Mouse (Mus musculus): ENCODE measurements at regions not wholly inside any gene's neighbourhood (a gene's known extent, or its start where the extent isn't known, plus 50 kb on each side); places are given as distances from the start of the nearest gene placed in this dataset.
A peak's percentile ranks its signal among the peaks of the same experiment; 100 is the strongest.

- DNase-seq (ENCODE audit: low spot score) = no peak
Observed at GRCm38 (mm10) chr3:150493433-150494045, 944.1 kb upstream of the Adgrl4 start.

DNA sequence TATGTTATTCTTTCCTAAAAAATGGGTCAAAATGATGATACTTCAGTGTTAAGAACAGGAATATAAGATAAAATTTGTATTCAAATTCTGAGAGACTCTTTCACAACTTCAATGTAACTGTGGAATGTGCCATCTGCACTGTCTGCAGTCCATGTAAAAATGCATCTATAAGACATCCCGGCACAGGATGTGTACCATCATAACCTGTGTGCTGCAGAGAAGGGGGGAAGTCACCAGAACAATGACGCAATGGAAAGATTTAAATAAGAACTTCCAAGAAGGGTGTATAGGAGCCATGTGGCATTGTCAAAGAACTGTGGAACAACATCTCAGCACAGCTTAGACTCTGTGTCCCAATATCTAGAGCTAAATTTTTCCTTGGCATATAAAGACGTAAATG is 906.7 kb upstream of the Adgrl4 start:
- no peak for DNase-seq (ENCODE audit: low spot score)

DNA sequence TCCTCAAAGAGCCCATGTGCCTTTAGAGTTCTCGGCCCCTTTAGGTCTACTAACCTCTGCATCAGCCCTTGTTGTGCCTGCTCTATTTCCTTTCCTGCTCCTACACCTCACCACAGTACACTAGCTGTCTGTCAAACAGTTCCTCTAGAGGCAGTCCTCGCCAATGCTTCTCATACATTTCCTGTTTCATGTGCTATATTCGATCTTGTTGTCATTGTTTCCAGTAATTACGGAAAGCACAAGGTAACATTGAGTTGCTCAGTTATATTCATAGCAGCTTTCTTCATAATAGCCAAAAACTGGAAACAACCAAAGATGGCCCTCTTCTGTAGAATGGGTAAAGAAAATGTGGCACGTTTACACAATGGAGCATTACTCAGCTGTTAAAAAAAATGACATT is 894.6 kb upstream of the Adgrl4 start:
- no peak for DNase-seq (ENCODE audit: low spot score)

- no peak for DNase-seq (ENCODE audit: low spot score)
Observed at GRCm38 (mm10) chr3:150588474-150588873, 849.2 kb upstream of the Adgrl4 start.

DNA sequence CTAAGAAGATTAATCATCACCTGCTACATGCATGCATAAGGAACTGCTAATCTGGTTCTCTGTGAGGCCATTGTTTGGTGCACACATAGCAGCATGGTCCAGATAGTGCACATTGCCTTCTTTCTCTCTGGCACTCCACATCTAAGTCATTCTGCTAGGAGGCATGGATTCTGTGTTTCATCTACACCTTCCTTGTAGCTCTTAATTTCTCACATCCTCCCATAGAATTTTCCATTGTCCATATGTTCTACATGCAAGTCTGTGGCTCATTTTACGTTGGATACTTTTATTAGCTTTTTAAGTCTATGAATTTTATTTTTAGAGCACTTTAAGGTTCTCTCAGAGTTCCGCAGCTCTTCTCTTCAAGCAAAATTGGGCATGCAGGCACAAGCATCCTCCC is 846.7 kb upstream of the Adgrl4 start:
- DNase-seq (ENCODE audit: low spot score) = no peak

DNA sequence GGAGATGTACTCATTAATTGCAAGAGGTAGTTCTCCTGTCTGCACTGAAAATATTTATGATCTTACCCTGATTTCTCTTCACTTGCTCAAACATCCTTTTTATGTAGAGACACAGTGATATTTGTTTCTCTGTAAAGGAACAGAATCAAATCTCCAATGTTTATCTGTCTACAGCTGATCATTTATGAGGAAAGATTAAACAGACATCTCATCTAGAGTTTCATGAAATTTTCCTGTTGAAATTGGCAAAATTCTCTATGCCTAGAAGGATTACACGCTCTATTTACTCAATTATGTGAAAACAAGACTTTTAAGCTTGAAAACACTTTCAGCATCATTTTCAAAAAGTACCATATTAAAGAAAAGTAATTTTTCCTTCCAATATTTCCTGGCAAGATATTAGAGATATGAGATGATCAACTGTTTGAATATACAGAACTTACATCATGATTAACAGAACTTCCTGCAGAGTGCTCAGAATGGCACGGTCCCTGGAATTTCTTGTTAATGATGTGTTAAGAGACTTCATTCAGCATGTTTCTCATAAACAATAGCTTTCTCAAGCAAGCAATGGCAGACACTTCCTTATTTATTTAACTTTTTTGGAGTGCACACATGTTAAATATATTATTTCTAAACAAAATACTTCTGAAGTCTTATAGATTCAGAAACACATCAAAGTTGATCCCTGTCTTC is 834.1 kb upstream of the Adgrl4 start:
- no peak for DNase-seq (ENCODE audit: low spot score)

GRCm38 (mm10) chr3:150610681-150611101 is 827.0 kb upstream of the Adgrl4 start:
- DNase-seq (ENCODE audit: low spot score) = peak; percentile 57

DNA sequence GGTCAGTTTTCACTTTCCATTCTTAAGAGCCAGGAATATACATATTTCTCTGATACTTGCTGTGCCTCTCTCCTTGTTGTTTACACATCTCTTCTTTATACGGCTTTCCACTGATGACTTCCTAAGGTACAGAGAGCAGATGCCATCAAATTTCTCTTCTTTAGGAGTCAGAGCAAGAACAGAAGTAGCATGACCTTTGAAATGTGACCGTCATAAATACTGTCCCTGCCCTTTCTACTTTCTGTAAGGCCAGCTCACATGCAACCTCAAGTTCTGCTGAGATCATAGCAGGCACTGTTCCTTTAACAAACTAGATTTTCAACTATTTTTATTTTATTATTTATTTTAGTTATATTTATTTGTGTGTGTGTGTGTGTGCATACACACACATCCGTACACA is 800.1 kb upstream of the Adgrl4 start:
- no peak for DNase-seq (ENCODE audit: low spot score)

DNA sequence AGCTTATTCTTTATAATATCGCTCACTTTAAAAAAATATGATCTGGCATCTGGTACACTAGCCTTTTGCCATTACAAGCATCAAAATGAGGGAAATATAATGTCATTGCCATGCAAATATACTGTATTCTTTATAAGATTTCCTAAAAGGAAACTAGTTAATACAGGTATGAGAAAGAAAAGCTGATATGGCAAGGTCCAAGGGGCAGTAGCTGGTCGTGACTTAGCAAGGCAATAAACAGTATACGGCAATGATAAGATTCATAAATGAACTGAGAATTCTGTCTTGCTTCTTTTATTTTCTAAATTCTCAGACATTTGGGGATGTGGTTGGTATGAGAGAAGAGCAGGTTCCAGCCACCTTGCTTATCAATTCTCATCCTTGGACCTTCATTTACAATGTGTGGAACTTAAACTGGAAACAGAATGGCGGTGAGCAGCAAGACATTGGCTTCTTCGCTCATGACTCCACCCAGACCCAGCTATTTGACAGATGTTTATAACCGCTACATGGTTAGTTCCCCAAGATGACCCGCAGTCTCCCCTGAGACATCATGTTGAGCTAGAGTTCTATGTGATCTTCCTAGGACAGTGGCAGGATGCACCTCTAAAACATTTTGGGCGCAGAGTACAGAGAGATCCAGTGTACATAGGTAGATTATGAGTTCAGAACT is 797.5 kb upstream of the Adgrl4 start:
- DNase-seq (ENCODE audit: low spot score) = no peak

DNA sequence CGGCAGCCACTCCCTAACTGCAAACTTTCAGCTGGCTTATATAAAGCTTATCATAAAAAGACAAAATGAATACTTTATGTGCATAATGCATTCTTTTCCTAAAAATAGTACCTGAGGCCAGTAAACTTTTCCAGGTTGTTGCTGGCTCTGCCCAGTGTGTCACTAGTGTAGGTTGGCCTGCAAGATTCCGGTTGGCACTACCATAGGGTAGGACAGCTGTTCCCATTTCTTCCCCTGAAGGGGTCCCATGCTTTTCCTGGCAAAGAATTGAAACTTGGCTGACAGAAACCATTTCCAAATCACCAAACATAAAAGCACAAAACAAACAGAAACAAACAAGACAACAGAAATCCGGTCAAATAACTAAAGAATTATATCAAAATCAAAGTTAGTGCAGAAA is 789.6 kb upstream of the Adgrl4 start:
- no peak for DNase-seq (ENCODE audit: low spot score)

DNA sequence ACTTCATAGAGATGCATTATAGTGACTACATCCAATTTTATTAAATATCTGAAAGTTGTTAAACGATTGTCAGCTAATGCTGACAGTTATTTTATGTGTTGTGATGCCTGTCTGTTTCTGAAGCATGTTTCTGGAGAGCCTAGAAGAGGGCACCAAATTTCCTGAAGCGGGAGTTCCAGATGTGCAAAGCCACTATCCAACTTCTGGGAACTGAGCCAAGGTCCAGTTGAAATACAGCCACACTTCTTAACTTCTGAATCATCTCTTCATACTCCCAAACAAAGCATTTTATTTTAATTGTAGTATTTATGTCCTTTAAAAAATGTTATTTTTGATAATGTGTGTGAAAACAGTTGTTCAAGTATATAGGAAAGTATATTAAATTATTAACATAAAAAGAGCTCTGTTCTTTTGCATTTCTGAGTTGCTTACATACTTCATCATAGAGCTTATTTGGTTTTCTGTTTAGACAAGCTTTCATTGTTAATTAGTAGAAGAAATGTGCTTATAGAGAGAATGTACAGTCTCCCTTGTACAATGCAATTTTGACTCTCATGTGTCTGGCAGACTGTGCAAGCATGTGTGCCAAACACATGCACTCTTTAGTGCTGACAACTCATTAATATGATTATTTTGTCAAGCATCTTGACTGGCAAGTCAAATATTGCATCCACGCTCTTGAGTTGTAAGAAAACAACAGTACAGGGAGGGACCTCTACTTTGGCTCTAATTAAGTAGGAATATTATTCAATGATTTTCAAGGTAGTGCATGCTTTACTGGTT is 787.7 kb upstream of the Adgrl4 start:
- no peak for DNase-seq (ENCODE audit: low spot score)

GRCm38 (mm10) chr3:150695751-150696150 is 741.9 kb upstream of the Adgrl4 start:
- DNase-seq (ENCODE audit: low spot score) = no peak

DNA sequence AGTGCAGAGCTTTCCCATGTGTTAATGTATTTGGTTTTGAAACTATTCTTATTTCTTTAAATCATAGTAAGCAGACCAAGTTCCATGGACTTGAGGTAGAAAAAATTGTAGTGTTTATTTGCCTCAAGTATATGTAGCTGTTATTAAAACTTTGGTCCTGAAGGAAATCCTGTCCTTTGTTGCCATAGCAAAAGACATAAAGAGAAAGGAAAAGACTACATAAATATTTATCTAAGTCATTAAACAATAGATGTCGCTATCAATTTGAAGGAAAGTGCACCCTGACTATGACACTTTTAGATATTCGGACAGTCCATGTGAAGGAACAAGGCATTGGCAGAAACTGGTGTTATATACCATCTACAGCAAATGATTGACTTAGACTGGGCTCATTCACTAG is 737.7 kb upstream of the Adgrl4 start:
- no peak for DNase-seq (ENCODE audit: low spot score)

All from ovary, postnatal 36 days (tissue).